Mouse (Mus musculus) retina, postnatal 7 days (tissue): ENCODE results near the gene Ces1b.

ENCODE experiments used
- DNase-seq: peaks from one replicate; pipeline ENCODE4 v3.0.0-alpha.2; 2012; ENCODE audit warnings: low read depth, low spot score

Ces1b gene

GRCm38 (mm10) chr8:93079887-93080286, at the start of gene Ces1b:
Gene Ces1b (minus strand): TSS chr8:93080017.
- DNase-seq: no peak

GRCm38 (mm10) chr8:93126476-93126875, 46.7 kb upstream of the Ces1b start:
- DNase-seq: no peak

- DNase-seq: no peak
Observed at GRCm38 (mm10) chr8:93122005-93122404, 42.2 kb upstream of the Ces1b start.

- DNase-seq: peak; percentile 36
Observed at GRCm38 (mm10) chr8:93095376-93095775, 15.6 kb upstream of the Ces1b start.

- no peak for DNase-seq
Observed at GRCm38 (mm10) chr8:93091324-93091723, 11.5 kb upstream of the Ces1b start.

- DNase-seq: peak; percentile 5
Observed at GRCm38 (mm10) chr8:93088686-93089122, 8.9 kb upstream of the Ces1b start.

GRCm38 (mm10) chr8:93088193-93088592, 8.4 kb upstream of the Ces1b start:
- no peak for DNase-seq

- no peak for DNase-seq
Observed at GRCm38 (mm10) chr8:93075251-93075650, 4.6 kb downstream of the Ces1b start.

GRCm38 (mm10) chr8:93063416-93064117, 16.2 kb downstream of the Ces1b start:
- DNase-seq: no peak

- peak; percentile 67 for DNase-seq
Observed at GRCm38 (mm10) chr8:93059185-93059584, 20.6 kb downstream of the Ces1b start.

GRCm38 (mm10) chr8:93055238-93055637, 24.6 kb downstream of the Ces1b start:
- DNase-seq: no peak

- DNase-seq: no peak
Observed at GRCm38 (mm10) chr8:93048510-93049416, 31.1 kb downstream of the Ces1b start.

GRCm38 (mm10) chr8:93048092-93048491, 31.7 kb downstream of the Ces1b start, which contains the start of gene Ces1a:
Gene Ces1a (minus strand): TSS chr8:93048192.
- no peak for DNase-seq

GRCm38 (mm10) chr8:93043083-93043482, 36.7 kb downstream of the Ces1b start:
- no peak for DNase-seq

GRCm38 (mm10) chr8:93040776-93041567, 38.8 kb downstream of the Ces1b start:
- DNase-seq: no peak

- no peak for DNase-seq
Observed at GRCm38 (mm10) chr8:93040256-93040655, 39.6 kb downstream of the Ces1b start.

GRCm38 (mm10) chr8:93038831-93039230, 41.0 kb downstream of the Ces1b start:
- no peak for DNase-seq

GRCm38 (mm10) chr8:93030664-93031063, 49.2 kb downstream of the Ces1b start:
- no peak for DNase-seq

GRCm38 (mm10) chr8:93021738-93022137, 58.1 kb downstream of the Ces1b start:
- no peak for DNase-seq

GRCm38 (mm10) chr8:93014300-93014699, 65.5 kb downstream of the Ces1b start:
- DNase-seq: no peak

GRCm38 (mm10) chr8:93012226-93012625, 67.6 kb downstream of the Ces1b start:
- DNase-seq: no peak

GRCm38 (mm10) chr8:93011439-93011838, 68.4 kb downstream of the Ces1b start:
- DNase-seq: peak; percentile 83
